In genomic region chr6:97535763-97536445, GRCm38 (mm10) we compare ENCODE assay signal across 10 mouse cellular contexts.
A peak's percentile ranks its signal among the peaks of the same experiment; 100 is the strongest.
DNase-seq lines count a peak whose midpoint lies in the region; ATAC-seq lines count a peak whose summit lies in the region.
"Had no signal": no experiment of that assay in that cellular context is flagged by ENCODE, and none has a peak within 500 bp of the region (broad histone marks: within the 10 kb centered on the region; RNA-seq: fewer than 3 reads in every experiment).

No protein-coding gene starts in this region.

- H3K36me3 ChIP-seq in forebrain, embryonic 16.5 days (ENCODE audit: control insufficient read depth, insufficient read depth): no peaks in the 10 kb centered on the region
- H3K36me3 ChIP-seq: embryonic facial prominence, embryonic 12.5 days had no signal

- 33% methylated on average over 9 of the region's 9 CpGs for WGBS in forebrain, embryonic 16.5 days

- H3K4me1 ChIP-seq in forebrain, embryonic 16.5 days (replicated peaks; ENCODE audit: control insufficient read depth, insufficient read depth, low read length): peaks cover 27% of the 10 kb centered on the region
- H3K4me1 ChIP-seq: embryonic facial prominence, embryonic 12.5 days had no signal

- peak; percentile 65 for ATAC-seq in frontal cortex, adult (ENCODE audit: low TSS enrichment)
- peak; percentile 93 for ATAC-seq in forebrain, embryonic 16.5 days

- no peak overlapping the region for H3K4me2 ChIP-seq in forebrain, embryonic 16.5 days (ENCODE audit: low read length)
- H3K4me2 ChIP-seq: embryonic facial prominence, embryonic 12.5 days had no signal

- H3K27me3 ChIP-seq in forebrain, embryonic 16.5 days (replicated peaks; ENCODE audit: control insufficient read depth, insufficient read depth, low read length): no peaks in the 10 kb centered on the region
- H3K27me3 ChIP-seq: embryonic facial prominence, embryonic 12.5 days had no signal

- no peak for DNase-seq in frontal cortex, postnatal 25 days (ENCODE audit: low spot score in 2 of 2)
- DNase-seq in brain, adult 2 months (ENCODE audit: low read depth, low spot score): peak; percentile 92
- peak; percentile 79 to 92 for DNase-seq in layer of hippocampus, postnatal 14 days (ENCODE audit: low spot score in 2 of 2)
- no peak for DNase-seq in kidney, postnatal 25 days
- DNase-seq in kidney, postnatal 14 days: no peak
- no peak for DNase-seq in lung, postnatal 4 days

- H3K27ac ChIP-seq in forebrain, embryonic 16.5 days (ENCODE audit: low read length): peak overlapping the region; percentile 94
- H3K27ac ChIP-seq: embryonic facial prominence, embryonic 12.5 days; macrophage had no signal

- H3K4me3 ChIP-seq in forebrain, embryonic 16.5 days (replicated peaks; ENCODE audit: low read length): no peak overlapping the region
- H3K4me3 ChIP-seq: embryonic facial prominence, embryonic 12.5 days had no signal

- no peak overlapping the region for H3K9ac ChIP-seq in forebrain, embryonic 16.5 days (replicated peaks; ENCODE audit: low read depth, low read length)
- H3K9ac ChIP-seq: embryonic facial prominence, embryonic 12.5 days had no signal

- H3K9me3 ChIP-seq in forebrain, embryonic 16.5 days (ENCODE audit: control insufficient read depth, low read length): no peaks in the 10 kb centered on the region
- H3K9me3 ChIP-seq: embryonic facial prominence, embryonic 12.5 days had no signal

Comparison
In these comparisons a context has a peak if more than half of its experiments do, and no peak if none do; other contexts are left out.
1. DNase-seq: peak in brain, adult 2 months (single experiment) and layer of hippocampus, postnatal 14 days (2 of 2); none in frontal cortex, postnatal 25 days (0 of 2), kidney, postnatal 25 days (0 of 2), kidney, postnatal 14 days (single experiment) and lung, postnatal 4 days (0 of 2).